Mouse (Mus musculus): Measurements from ENCODE around the gene 9530068E07Rik. TPM values are rescaled to one million over a fixed set of nuclear protein-coding genes. Genes with fewer than 3 reads are reported as not detected.

9530068E07Rik gene
- total RNA-seq, 1 experiment = 55.0 TPM

DNA sequence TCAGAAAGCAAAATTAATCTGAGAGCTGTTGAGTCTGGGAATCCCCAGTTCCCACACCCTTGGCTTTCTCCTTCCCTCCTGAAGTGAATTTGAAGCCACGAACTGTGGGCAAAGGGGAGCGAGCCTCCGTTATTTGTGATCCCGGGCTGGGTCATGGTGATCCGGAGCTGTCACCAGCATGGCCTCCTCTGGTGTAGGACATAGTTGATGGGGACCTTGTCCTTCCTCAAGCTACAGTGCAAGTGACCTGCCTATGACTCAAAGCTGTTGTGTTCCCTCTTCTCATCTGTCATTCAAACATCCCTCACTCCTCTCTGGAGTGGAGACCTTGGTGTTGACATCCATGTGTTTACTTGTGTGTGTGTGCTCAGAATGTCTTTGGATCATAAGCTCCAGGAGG lies 39.2 kb downstream of the 9530068E07Rik start:
- H3K27ac ChIP-seq (ENCODE audit: insufficient read depth, low read depth, low read length, poor library complexity, severe bottlenecking) = no peak overlapping the region
- H3K4me3 ChIP-seq (ENCODE audit: insufficient read depth in 1 of 2, low read depth in 1 of 2, low read length in 2 of 2, poor library complexity in 1 of 2, severe bottlenecking in 1 of 2) = no peak overlapping the region
- in situ Hi-C loops (cut with MboI; ENCODE audit: low sequenced_read_pairs in 2 of 2, unreplicated experiment in 2 of 2) = no loop called here
- TF ChIP-seq MAFK (IDR thresholded peaks at IDR 0.05; ENCODE audit: insufficient read depth, low read depth, low read length) = no peak
- TF ChIP-seq HCFC1 (IDR thresholded peaks at IDR 0.05; ENCODE audit: borderline replicate concordance, insufficient read depth, low read length) = no peak
- TF ChIP-seq ZNF384 (IDR thresholded peaks at IDR 0.05; ENCODE audit: low read depth, low read length) = no peak
- TF ChIP-seq CHD2 (IDR thresholded peaks at IDR 0.05; ENCODE audit: low read depth, low read length) = no peak
- TF ChIP-seq ZC3H11A (IDR thresholded peaks at IDR 0.05; ENCODE audit: borderline replicate concordance, low read depth, low read length) = no peak
- no peak for DNase-seq (ENCODE audit: low read depth, low spot score)
- peaks cover 3 to 4% of the 10 kb centered on the region in 2 experiments; a peak in 2 of 4 replicates for H3K4me1 ChIP-seq (ENCODE audit: control insufficient read depth in 2 of 2, insufficient read depth in 2 of 2, low read length in 2 of 2, poor library complexity in 1 of 2)
- no peaks in the 10 kb centered on the region for H3K36me3 ChIP-seq (ENCODE audit: control insufficient read depth, insufficient read depth, low read length, poor library complexity, severe bottlenecking)
- H3K9ac ChIP-seq (ENCODE audit: insufficient read depth, low read depth, low read length, poor library complexity, severe bottlenecking) = no peak overlapping the region
- H3K9me3 ChIP-seq (ENCODE audit: control insufficient read depth, insufficient read depth, low read depth, low read length) = no peaks in the 10 kb centered on the region

GRCm38 (mm10) chr11:52437123-52437522 lies 40.9 kb downstream of the 9530068E07Rik start:
- H3K9me3 ChIP-seq (ENCODE audit: control insufficient read depth, insufficient read depth, low read depth, low read length) = no peaks in the 10 kb centered on the region
- peak overlapping the region in 1 of 2 experiments; percentile 28; a peak in 1 of 4 replicates for H3K4me3 ChIP-seq (ENCODE audit: insufficient read depth in 1 of 2, low read depth in 1 of 2, low read length in 2 of 2, poor library complexity in 1 of 2, severe bottlenecking in 1 of 2)
- in situ Hi-C loops (cut with MboI; ENCODE audit: low sequenced_read_pairs in 2 of 2, unreplicated experiment in 2 of 2) = no loop called here
- no peak overlapping the region for H3K9ac ChIP-seq (ENCODE audit: insufficient read depth, low read depth, low read length, poor library complexity, severe bottlenecking)
- TF ChIP-seq HCFC1 (IDR thresholded peaks at IDR 0.05; ENCODE audit: borderline replicate concordance, insufficient read depth, low read length) = no peak
- no peak for TF ChIP-seq ZC3H11A (IDR thresholded peaks at IDR 0.05; ENCODE audit: borderline replicate concordance, low read depth, low read length)
- TF ChIP-seq MAFK (IDR thresholded peaks at IDR 0.05; ENCODE audit: insufficient read depth, low read depth, low read length) = no peak
- TF ChIP-seq ZNF384 (IDR thresholded peaks at IDR 0.05; ENCODE audit: low read depth, low read length) = no peak
- TF ChIP-seq CHD2 (IDR thresholded peaks at IDR 0.05; ENCODE audit: low read depth, low read length) = no peak
- no peaks in the 10 kb centered on the region for H3K36me3 ChIP-seq (ENCODE audit: control insufficient read depth, insufficient read depth, low read length, poor library complexity, severe bottlenecking)
- peaks cover 3 to 4% of the 10 kb centered on the region in 2 experiments; a peak in 2 of 4 replicates for H3K4me1 ChIP-seq (ENCODE audit: control insufficient read depth in 2 of 2, insufficient read depth in 2 of 2, low read length in 2 of 2, poor library complexity in 1 of 2)
- peak; percentile 51 for DNase-seq (ENCODE audit: low read depth, low spot score)
- no peak overlapping the region for H3K27ac ChIP-seq (ENCODE audit: insufficient read depth, low read depth, low read length, poor library complexity, severe bottlenecking)

- Histone ChIP-seq H3K4me1 (ENCODE audit: control insufficient read depth in 2 of 2, insufficient read depth in 2 of 2, low read length in 2 of 2, poor library complexity in 1 of 2) (peaks cover 3 to 4% of the 10 kb centered on the region in 2 experiments; a peak in 2 of 4 replicates), H3K27ac (ENCODE audit: insufficient read depth, low read depth, low read length, poor library complexity, severe bottlenecking) (no peak overlapping the region), H3K9ac (ENCODE audit: insufficient read depth, low read depth, low read length, poor library complexity, severe bottlenecking) (no peak overlapping the region), H3K36me3 (ENCODE audit: control insufficient read depth, insufficient read depth, low read length, poor library complexity, severe bottlenecking) (no peaks in the 10 kb centered on the region), H3K9me3 (ENCODE audit: control insufficient read depth, insufficient read depth, low read depth, low read length) (no peaks in the 10 kb centered on the region), H3K4me3 (ENCODE audit: insufficient read depth in 1 of 2, low read depth in 1 of 2, low read length in 2 of 2, poor library complexity in 1 of 2, severe bottlenecking in 1 of 2) (no peak overlapping the region)
- TF ChIP-seq ZC3H11A (IDR thresholded peaks at IDR 0.05; ENCODE audit: borderline replicate concordance, low read depth, low read length) = no peak
- TF ChIP-seq CHD2 (IDR thresholded peaks at IDR 0.05; ENCODE audit: low read depth, low read length) = no peak
- no peak for TF ChIP-seq ZNF384 (IDR thresholded peaks at IDR 0.05; ENCODE audit: low read depth, low read length)
- TF ChIP-seq MAFK (IDR thresholded peaks at IDR 0.05; ENCODE audit: insufficient read depth, low read depth, low read length) = no peak
- no peak for TF ChIP-seq HCFC1 (IDR thresholded peaks at IDR 0.05; ENCODE audit: borderline replicate concordance, insufficient read depth, low read length)
- DNase-seq (ENCODE audit: low read depth, low spot score) = no peak
- in situ Hi-C loops (cut with MboI; ENCODE audit: low sequenced_read_pairs in 2 of 2, unreplicated experiment in 2 of 2) = no loop called here
These were observed 44.9 kb downstream of the 9530068E07Rik start for GRCm38 (mm10) chr11:52441096-52441495.

- DNase-seq (ENCODE audit: low read depth, low spot score) = no peak
- no peaks in the 10 kb centered on the region for H3K36me3 ChIP-seq (ENCODE audit: control insufficient read depth, insufficient read depth, low read length, poor library complexity, severe bottlenecking)
- in situ Hi-C loops (cut with MboI; ENCODE audit: low sequenced_read_pairs in 2 of 2, unreplicated experiment in 2 of 2) = no loop called here
- H3K9ac ChIP-seq (ENCODE audit: insufficient read depth, low read depth, low read length, poor library complexity, severe bottlenecking) = no peak overlapping the region
- H3K27ac ChIP-seq (ENCODE audit: insufficient read depth, low read depth, low read length, poor library complexity, severe bottlenecking) = no peak overlapping the region
- H3K9me3 ChIP-seq (ENCODE audit: control insufficient read depth, insufficient read depth, low read depth, low read length) = no peaks in the 10 kb centered on the region
- no peak for TF ChIP-seq HCFC1 (IDR thresholded peaks at IDR 0.05; ENCODE audit: borderline replicate concordance, insufficient read depth, low read length)
- no peak for TF ChIP-seq MAFK (IDR thresholded peaks at IDR 0.05; ENCODE audit: insufficient read depth, low read depth, low read length)
- no peak for TF ChIP-seq CHD2 (IDR thresholded peaks at IDR 0.05; ENCODE audit: low read depth, low read length)
- no peak for TF ChIP-seq ZNF384 (IDR thresholded peaks at IDR 0.05; ENCODE audit: low read depth, low read length)
- TF ChIP-seq ZC3H11A (IDR thresholded peaks at IDR 0.05; ENCODE audit: borderline replicate concordance, low read depth, low read length) = no peak
- 0 out of 4 replicates have a peak, but pooled peaks cover 0 to 3% of the 10 kb centered on the region in 2 experiments for H3K4me1 ChIP-seq (ENCODE audit: control insufficient read depth in 2 of 2, insufficient read depth in 2 of 2, low read length in 2 of 2, poor library complexity in 1 of 2)
- no peak overlapping the region for H3K4me3 ChIP-seq (ENCODE audit: insufficient read depth in 1 of 2, low read depth in 1 of 2, low read length in 2 of 2, poor library complexity in 1 of 2, severe bottlenecking in 1 of 2)
These were observed 51.0 kb downstream of the 9530068E07Rik start for GRCm38 (mm10) chr11:52447242-52447641.
